Mouse (Mus musculus) kidney, postnatal 14 days (tissue): ENCODE data around the gene Sirt7.
"Not testable (repeated sequence)": the region's sequence is repeated elsewhere in the genome, so short reads cannot be mapped to it uniquely, and the experiment has no call there.

ENCODE experiments used
- DNase-seq: peaks from one replicate; pipeline ENCODE4 v3.0.0; 2022; ENCODE audit warnings: mixed read lengths

Sirt7 gene

DNA sequence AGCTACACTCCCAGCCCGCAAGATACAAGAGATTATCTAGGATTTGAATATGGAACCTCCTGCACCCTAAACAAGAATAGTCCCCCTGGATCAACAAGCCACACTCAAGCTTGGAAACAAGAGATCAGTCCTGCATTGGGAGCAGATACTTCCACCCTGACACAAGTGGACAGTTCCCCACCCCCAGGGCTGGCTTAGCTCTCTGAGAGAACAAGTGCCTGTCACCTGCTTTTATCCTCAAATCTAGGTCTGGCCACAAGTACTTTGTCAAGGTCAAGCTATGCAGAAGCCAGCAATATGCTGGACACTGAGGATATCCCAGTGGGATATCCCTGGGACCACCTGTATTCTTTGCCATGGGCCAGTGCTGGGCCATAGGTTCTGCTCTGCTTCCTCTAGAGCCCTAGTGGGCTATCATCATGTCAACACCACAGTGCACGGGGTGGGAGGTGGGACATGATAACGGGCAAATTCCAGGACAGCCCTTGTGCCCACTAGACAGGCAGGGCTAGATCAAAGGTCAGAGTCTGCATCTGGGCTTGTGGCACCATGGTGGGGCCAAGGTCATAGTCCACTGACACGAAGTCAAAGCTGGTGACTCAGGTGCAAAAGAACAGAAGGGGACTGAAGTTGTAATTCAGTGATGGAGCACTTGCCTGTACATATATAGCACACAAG, 8.3 kb downstream of the Sirt7 start:
- peak; percentile 75 for DNase-seq

- no peak for DNase-seq
Measured at GRCm38 (mm10) chr11:120615606-120616203, 9.3 kb downstream of the Sirt7 start.

DNA sequence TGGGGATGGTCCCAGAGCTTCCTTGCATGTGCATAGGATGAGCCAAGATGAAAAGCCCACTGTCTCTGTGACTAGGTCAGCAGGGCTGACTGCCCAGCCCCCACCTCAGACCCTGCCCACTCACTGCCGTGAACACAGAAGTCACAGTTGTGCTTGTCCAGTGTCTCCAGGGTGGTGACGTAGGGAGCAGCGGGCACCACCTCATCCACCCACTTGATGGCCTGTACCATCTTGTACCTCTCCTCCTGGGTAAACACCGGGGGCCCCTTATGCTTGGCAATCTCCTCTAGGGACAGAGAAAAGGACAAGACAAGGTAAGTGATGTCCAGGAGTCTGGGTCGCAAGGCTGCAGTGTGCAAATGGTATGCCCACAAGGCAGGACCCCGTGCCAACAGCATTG, 9.9 kb downstream of the Sirt7 start:
- DNase-seq: no peak

- DNase-seq: no peak
Measured at GRCm38 (mm10) chr11:120613976-120614375, 11.1 kb downstream of the Sirt7 start.

DNA sequence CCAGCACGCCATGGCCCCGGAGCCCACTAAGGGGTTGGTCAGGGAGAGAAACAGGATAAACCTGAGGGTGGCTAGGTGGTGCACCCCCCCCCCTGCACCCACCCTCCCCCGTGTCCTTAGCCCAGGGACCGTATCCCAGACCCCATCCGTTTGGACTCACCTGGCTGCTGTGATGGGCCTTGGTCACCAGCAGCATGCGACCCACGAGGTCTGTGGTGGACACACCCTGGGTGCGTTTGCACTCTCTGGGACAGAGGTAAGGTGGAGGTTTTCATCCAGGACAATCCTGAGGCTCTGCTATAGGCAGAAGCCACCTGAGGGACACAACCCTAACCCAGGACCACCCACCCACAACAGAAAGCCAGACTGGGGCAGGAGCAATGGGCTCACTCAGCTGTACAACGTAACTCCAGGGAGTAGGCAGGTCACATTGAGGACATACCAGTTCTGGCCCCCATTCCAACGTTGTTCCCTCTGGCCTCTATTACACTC, 11.5 kb downstream of the Sirt7 start:
- no peak for DNase-seq

DNA sequence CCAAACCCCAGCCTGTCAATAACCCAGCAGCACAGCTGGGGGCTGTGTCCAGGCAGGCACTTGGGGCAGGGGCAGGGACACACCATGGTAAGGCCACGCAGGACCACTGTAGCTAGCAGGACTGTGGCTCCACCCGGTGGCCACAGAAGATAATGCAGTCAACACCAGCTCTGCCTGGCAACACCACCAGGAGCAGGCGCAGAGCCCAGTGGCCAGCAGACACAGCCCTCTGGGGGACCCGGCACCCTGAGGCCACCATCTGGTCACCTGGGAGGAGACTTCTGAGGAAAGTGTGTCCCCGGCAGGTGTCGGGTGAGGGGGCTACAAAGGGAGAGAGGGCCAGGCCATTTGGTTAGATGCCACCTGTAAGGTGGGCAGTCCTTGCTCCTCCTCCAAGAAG, 12.3 kb downstream of the Sirt7 start:
- DNase-seq: peak; percentile 83

DNA sequence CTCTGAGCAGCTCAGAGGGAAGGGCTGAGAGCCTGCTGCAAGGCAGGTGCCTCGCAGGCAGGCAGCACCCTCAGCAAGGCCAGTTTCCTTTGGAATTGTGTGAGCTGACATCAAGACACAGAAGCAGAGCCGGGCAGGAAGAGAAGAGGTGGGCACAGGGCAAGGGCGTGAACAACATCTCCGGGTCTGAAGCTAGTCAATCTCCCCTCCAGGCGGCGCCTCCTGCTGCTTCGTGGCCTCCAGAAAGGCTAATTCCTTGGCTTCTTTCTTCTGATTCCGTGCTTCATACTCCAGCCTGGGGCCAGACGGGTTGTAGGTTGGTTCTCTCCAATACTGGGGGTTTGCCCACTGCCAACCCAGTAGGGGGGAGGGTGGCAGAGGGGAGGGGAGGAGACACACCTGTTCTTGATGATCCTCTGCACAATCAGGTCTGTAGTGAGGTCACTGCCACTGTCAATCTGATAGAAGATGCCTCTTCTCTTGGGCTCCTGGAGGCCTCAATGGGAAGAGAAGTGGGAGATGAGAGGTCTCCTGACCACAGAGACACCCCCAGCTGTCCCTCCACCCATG, 14.5 kb downstream of the Sirt7 start:
- DNase-seq: no peak

DNA sequence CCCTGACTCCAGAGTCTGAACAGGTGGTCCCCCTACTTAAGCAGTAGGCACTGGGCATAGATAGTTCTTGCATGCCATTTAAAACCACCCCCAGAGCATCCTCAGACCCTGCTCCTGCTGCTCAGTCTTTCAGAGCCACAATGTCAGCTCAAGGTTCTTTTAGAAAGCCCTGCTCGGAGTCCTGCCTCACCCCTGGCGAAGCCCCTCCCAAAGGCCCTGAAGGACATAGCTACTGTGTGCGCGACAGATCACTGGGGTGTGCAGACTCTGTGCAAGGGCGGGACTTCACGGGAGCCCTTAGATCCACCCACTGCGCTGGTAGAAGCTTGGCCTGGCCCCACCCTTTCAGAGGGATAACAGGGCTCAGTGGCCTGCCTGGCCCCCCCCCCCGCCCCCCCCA, 15.8 kb downstream of the Sirt7 start:
- peak; percentile 68 for DNase-seq

DNA sequence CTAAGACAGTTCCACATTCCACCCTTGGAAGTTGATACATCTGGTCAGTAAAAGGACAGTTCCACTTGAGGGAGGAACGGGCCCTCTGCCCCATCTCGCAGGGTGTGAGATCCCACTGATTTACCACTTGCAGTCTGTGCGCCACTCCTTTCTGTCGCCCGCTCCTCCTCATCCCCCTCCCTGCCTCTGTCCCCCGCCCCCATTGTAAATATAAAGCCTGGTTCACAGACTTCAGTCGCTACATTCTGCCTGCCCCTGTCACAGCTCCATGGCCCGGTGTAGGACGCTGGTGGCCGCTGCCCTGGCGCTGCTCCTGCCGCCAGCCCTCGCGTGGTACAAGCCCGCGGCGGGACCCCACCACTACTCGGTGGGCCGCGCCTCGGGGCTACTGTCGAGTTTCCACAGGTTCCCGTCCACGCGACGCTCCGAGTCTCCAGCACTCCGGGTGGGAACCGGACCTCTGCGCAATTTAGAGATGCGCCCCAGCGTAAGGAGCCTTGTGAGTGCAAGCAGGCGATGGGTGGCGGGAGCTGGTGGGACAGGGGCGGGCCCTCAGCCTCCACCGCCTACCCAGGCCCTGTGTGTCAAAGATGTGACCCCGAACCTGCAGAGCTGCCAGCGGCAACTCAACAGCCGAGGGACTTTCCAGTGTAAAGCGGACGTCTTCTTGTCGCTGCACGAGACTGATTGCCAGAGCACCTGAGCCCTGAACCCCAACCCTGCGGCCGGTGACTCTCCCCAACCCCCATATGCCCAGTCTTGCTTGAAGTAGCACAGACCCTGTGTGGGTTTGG, 16.6 kb downstream of the Sirt7 start, which contains the start of gene Npb:
Gene Npb (plus strand): TSS at position 237 of the 794 bp plus-strand sequence.
- DNase-seq: no peak

- DNase-seq: no peak
Measured at GRCm38 (mm10) chr11:120606764-120607163, 18.3 kb downstream of the Sirt7 start.

DNA sequence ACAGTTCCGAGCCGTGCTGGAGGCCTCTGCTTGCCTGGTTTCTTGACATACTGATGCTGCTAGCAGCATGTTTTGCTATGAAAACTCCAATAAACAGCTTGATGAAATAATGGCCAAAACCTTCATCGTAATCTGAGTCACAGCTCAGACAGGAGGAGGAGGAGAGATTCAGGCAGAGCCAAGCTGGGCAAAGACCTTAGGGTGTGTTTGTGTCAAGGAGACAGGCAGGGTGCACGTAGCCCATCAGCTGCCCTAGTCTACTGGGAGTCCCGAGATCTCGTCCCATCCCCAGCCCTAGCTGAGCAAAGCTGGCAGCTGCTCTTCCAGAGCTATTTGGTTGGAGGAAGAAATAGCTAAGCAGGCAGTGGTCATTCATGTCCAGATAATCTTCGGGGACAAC, 19.4 kb downstream of the Sirt7 start:
- no peak for DNase-seq

- DNase-seq: no peak
Measured at GRCm38 (mm10) chr11:120603545-120603944, 21.5 kb downstream of the Sirt7 start.

GRCm38 (mm10) chr11:120600716-120601115, 24.3 kb downstream of the Sirt7 start:
- no peak for DNase-seq

DNA sequence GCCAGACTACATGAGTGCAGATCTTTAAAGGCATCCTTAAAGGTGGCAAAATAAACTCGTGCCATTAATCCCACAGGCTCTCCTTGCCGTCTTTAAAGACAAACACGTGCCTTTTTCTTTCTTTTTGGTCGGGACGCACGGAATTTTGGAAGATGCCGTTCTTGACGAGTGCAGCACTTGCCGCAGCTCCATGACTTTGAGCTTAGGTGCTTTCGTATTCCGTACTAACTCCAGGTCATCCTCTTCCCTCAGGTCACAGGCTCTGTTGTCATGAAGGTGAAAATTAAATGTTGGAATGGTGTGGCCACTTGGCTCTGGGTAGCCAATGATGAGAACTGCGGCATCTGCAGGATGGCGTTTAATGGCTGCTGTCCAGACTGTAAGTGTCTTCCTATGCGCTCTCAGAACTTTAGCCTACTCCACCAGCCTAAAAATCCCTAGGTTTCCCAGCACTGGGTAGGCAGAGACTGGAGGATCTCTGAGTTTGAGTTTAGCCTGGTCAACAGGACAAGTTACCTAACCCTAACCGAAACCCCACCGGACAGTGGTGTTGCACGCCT, 26.0 kb downstream of the Sirt7 start:
- DNase-seq: no peak

DNA sequence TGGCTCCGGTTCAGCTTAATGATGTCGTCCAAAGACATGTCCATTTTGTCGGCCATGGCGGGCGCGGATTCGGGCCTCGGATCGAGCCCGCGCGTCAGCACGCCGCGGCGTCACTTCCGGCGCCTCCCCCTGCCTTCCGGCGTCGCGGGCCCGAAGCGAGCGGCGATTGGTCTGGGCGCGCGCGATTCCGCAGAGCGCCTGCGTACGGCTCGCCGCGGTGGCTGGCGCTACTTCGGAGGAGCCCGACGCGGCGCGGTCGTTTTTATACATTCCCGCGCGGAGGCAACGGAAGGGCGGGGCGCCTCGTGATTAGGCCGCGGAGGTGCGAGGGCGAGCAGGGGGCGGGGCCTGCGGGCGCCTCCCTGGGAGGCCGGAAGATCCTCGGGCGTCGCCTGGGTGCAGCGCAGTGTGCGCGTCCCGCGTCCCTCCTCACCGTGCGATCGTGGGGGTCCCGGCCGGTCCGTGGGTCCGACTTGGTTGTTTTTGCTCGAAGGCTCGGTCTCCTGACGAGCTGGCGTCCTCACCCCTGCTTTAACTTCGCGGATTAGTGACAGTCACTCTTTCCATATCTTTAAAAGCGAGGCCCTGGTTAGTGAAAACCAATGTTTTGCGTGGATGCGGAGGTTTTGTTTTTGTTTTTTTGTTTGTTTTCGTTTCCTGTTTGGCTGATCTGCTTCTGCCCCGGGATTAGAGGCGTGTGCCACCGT, 26.6 kb downstream of the Sirt7 start, which contains the start of the genes Alyref and Anapc11:
Gene Alyref (minus strand): TSS at position 83 of the 707 bp plus-strand sequence.
Gene Anapc11 (plus strand): TSS at position 139 of the 707 bp plus-strand sequence.
- DNase-seq: peak; percentile 97

DNA sequence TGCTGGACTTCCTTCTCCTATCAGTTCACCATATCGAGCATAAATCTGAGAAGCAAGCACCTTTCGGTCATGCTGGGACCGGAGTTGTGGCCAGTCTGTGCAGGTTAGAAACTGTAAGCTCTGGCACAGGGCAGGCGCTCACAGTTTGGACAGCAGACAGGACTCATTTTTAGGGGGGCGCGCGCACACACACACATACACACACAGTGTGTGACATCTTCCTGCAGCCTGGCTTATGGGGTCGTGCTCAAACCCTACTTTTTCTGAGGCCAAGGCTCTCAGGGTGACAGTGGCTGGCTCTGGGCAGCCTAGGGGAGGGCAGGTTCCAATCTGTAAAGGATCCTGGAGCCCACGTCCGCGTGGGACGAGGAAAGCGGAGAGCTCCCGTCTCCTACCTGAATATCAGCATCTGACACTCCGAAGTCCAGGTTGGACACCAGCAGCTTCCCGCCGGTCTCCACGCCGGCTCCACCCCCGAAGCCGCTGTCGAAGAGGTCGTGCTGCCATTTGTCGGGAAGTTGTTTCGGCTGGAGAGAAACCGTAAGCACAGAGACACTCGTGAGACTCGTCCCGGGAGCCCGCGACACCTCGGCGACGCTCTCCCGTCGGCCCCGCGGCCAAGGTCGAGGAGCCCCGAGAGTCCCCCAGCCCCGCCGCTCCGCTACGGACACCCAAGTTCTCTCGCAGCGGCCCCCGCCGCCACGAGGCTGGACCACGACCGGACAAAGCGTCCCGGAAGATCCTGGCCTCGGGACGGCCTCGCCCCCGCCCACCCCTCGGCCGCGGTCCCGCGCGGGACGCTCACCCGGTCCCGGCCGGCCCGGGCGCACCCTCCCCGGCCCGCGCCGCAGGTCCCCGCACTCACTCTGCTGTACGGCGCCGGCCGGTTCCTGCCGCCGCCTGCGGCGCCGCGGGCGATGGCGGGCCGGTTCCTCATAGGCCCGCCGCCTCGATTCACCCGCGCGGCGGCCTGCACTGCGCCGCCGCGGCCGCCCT, 27.5 kb downstream of the Sirt7 start:
- DNase-seq: peak; percentile 49

DNA sequence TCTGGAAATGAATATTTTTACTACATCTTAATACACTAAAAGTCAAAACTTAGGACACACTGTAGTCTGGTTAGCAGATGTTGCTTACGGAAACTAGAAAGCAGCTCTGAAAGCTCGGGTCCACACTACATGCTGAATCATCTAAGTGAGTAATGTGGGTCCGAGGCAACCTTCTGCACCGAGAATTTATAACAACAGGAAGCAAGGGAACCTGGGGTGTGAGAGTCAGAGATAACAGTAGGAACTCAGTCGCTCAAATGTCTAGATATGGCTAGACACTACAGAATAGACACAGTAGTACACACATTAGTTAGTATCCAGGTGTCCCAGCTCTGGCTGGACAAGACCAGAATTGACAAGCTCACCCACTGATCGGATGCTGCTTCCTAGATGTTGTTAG, 36.5 kb downstream of the Sirt7 start:
- DNase-seq: no peak

DNA sequence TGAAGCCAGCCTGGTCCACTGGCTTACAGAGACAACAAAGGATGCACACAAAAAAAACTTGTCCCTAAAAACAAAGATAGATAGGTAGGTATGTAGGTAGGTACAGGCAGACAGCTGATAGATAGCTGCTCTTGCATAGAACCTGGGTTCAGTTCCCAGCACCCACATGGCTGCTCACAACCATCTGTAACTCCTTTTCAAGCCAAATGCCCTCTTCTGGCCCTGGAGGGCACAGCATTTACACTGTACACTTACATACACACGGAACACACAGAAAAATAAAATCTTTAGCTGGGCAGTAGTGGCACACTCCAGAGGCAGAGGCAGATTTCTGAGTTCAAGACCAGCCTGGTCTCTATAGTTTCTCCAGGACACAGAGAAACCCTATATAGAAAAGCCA, 41.1 kb downstream of the Sirt7 start:
- no peak for DNase-seq

GRCm38 (mm10) chr11:120582982-120583293, 42.1 kb downstream of the Sirt7 start:
- not testable (repeated sequence) for DNase-seq

DNA sequence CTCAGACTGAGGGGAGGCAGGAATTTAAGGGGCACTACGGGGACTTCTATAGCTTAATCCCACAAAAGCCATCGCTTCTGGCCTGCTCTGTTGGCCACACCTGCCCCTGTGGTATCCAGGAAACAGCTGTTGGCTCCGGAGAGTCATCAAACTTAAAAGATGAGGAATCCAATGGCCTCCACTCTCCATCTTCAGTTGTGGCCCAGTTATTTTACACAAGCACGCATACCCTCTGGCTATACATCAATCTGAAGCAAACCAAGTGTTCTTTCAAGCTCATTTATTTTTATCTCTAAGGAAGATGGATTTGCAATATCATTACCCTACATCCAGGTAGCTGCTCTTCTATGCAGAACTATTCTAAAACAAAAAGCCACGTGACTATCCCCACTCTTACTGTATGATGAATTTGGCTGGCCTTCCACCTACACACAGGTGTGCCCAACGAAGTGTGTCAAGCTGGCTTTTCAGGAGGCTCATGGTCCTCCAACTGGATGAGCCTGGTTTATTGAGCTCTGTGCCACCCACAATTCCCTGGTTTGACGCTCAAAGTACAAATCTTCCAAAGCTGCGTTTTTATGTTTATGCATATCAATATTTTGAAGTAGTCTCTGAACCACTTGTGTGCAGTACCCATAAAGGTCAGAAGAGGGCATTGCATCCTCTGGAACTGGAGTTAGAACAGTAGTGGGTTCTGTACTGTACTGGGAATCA, 42.6 kb downstream of the Sirt7 start:
- peak; percentile 54 for DNase-seq
